Mouse (Mus musculus): ENCODE measurements at regions not wholly inside any gene's neighbourhood (a gene's known extent, or its start where the extent isn't known, plus 50 kb on each side); places are given as distances from the start of the nearest gene placed in this dataset.

- TF ChIP-seq CTCF (conservative IDR thresholded peaks at IDR 0.05), result no peak
- DNase-seq (ENCODE audit: low spot score in 2 of 2), result no peak
- Histone ChIP-seq H3K4me3 (no peak overlapping the region), H3K27ac (no peak overlapping the region)
Measured at GRCm38 (mm10) chr11:23140429-23141099, 115.3 kb upstream of the Xpo1 start.

GRCm38 (mm10) chr11:23141100-23141837 is 114.6 kb upstream of the Xpo1 start:
- no peak overlapping the region for H3K4me3 ChIP-seq
- peak overlapping the region; percentile 12; the same call in 1 of the 2 replicates for H3K27ac ChIP-seq
- no peak for TF ChIP-seq CTCF (conservative IDR thresholded peaks at IDR 0.05)
- no peak for DNase-seq (ENCODE audit: low spot score in 2 of 2)

DNA sequence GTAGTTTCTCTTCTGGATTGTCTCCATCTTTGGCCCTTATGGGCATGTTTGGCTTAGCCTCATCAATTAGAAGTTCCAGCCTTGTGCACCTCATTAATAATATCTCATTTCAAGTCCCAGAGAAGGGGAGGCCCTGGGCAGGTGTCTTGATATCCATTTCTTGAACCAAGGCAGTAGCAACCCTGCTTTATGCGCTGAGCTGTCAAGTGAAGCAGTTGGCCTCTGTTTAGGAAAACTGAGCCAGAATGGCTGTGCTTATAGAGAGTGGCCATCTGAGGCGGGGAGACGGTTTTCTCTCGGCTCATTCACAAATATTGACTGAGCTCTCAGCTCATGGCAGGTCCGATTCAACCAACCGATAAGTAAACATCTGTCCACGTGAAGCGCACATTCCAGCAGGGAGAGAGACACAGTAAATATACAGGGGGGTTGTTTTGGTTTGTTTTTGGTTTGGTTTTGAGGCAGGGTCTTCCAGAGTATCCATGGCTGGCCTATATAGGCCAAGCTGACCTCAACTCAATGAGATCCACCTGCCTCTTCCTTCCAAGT is 107.7 kb upstream of the Xpo1 start:
- Histone ChIP-seq H3K4me3 (no peak overlapping the region), H3K27ac (no peak overlapping the region)
- no peak for TF ChIP-seq CTCF (conservative IDR thresholded peaks at IDR 0.05)
- DNase-seq (ENCODE audit: low spot score in 2 of 2), result no peak

DNA sequence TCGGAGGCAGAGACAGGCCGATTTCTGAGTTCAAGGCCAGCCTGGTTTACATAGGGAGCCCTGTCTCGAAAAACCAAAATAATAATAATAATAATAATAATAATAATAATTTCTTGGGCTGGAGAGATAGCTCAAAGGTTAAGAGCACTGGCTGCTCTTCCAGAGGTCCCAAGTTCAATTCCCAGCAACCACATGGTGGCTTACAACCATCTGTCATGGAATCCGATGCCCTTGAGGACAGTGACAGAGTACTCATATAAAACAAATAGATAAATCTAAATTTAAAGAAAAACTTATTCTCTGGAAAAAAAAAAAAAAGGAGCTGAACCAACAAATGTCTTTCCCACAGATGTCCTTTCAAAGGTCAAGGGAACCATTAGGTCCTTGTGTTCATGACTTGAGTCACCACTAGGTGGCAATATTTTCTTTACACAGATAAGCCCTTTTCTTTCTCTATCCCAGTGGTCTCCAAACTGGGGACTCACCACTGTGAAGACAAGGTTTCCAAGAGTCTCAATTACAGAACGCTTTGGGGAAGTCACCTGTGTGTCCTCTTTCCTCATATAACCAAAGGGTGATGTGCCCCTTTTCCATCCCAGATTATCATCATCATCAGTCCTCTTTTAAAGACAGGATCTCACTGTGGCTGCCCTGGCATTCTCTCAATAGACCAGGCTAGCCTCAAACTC is 106.1 kb upstream of the Xpo1 start:
- TF ChIP-seq CTCF (conservative IDR thresholded peaks at IDR 0.05), result peak; percentile 87
- no peak for DNase-seq (ENCODE audit: low spot score in 2 of 2)
- Histone ChIP-seq H3K4me3 (no peak overlapping the region), H3K27ac (no peak overlapping the region)

GRCm38 (mm10) chr11:23154851-23155250 is 101.0 kb upstream of the Xpo1 start:
- Histone ChIP-seq H3K27ac (no peak overlapping the region), H3K4me3 (no peak overlapping the region)
- no peak for TF ChIP-seq CTCF (conservative IDR thresholded peaks at IDR 0.05)
- no peak for DNase-seq (ENCODE audit: low spot score in 2 of 2)

DNA sequence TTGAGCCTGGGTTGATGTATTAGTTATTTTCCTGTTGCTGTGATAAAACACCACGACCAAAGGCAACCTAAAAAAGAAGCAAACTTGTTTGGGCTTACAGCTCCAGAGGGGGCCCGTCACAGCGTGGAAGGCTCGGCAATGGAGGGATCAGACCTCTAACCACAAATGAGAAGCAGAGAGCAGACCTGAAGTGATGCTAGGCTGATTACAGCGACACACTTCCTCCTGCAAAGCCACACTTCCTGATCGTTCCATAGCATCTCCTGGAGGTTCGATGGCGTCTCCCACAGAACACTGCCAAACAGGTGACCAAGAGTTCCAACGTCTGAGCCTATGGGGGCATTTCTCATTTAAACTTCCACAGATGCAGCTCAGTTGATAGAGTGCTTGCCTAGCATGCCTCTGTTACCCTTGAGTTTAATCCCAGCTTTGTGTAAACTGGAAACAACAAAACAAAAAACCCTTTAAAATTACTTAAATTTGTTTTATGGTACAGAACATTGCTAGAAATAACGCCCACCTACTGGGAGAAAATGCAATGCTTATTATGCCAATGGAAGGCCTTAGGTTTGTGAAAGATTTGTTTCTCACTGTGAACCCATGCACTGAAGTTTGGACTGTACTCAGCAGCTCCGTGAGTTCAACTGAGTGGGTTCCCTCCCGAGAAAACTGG is 87.2 kb upstream of the Xpo1 start:
- Histone ChIP-seq H3K27ac (no peak overlapping the region), H3K4me3 (no peak overlapping the region)
- no peak for TF ChIP-seq CTCF (conservative IDR thresholded peaks at IDR 0.05)
- DNase-seq (ENCODE audit: low spot score in 2 of 2), result no peak

- no peak for DNase-seq (ENCODE audit: low spot score in 2 of 2)
- no peak for TF ChIP-seq CTCF (conservative IDR thresholded peaks at IDR 0.05)
- Histone ChIP-seq H3K4me3 (no peak overlapping the region), H3K27ac (no peak overlapping the region)
Measured at GRCm38 (mm10) chr11:23169742-23170428, 86.0 kb upstream of the Xpo1 start.

DNA sequence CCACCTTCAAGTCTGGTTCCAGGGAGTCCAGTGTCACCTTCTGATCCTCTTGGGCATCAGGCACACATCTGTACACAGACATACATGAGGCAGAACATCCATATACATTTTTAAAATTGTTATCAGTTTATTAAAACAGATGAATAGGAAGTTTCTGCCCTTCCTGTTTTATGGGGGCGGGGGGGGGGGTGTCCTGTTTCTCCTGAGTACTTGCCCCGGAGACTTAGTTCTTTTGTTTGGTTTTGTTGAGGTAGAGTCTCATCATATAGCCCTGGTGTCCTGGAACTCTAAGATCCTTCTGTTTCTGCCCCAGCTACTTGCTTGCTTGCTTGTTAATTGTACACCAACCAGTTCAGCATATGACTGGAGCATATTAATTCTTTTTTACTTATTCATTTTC is 85.0 kb upstream of the Xpo1 start:
- TF ChIP-seq CTCF (conservative IDR thresholded peaks at IDR 0.05), result no peak
- no peak for DNase-seq (ENCODE audit: low spot score in 2 of 2)

GRCm38 (mm10) chr11:23171760-23172159 is 84.1 kb upstream of the Xpo1 start:
- DNase-seq (ENCODE audit: low spot score in 2 of 2), result no peak
- Histone ChIP-seq H3K27ac (no peak overlapping the region), H3K4me3 (no peak overlapping the region)
- TF ChIP-seq CTCF (conservative IDR thresholded peaks at IDR 0.05), result no peak

More for the DNA sequence above, 85.0 kb upstream of the Xpo1 start:
- Histone ChIP-seq H3K4me3 (no peak overlapping the region), H3K27ac (no peak overlapping the region)

DNA sequence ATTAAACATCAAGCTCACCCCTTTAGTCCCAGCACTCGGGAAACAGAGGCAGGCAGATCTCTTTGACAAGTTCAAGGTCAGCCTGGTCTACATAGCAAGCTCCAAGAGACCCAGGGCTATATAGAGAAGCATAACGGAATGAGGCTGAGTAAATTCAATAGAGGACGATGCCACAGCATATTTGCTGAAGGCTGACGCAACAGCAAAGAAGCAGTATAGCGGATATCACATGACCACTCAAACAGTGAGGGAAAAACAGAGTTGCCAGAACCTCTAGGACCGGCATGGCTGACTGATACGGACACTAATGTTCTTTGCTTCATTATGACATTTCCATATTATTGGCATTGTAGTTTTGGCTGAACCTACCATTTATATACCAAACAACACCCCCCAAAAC is 74.2 kb upstream of the Xpo1 start:
- H3K27ac ChIP-seq, result no peak overlapping the region
- no peak for TF ChIP-seq CTCF (conservative IDR thresholded peaks at IDR 0.05)
- H3K4me3 ChIP-seq, result no peak overlapping the region
- DNase-seq (ENCODE audit: low spot score in 2 of 2), result no peak

- Histone ChIP-seq H3K4me3 (no peak overlapping the region), H3K27ac (no peak overlapping the region)
- TF ChIP-seq CTCF (conservative IDR thresholded peaks at IDR 0.05), result peak; percentile 49
- DNase-seq (ENCODE audit: low spot score in 2 of 2), result no peak
Measured at GRCm38 (mm10) chr11:23185211-23185610, 70.6 kb upstream of the Xpo1 start.

Data from layer of hippocampus, adult 2 months (tissue).